Mouse (Mus musculus) 3134 (cell line): ENCODE results near the gene Cdc42se2.

Source experiments
- DNase-seq: peaks from one replicate; pipeline ENCODE4 v3.0.0-alpha.2; 2011; ENCODE audit warnings: low spot score; ENCODE audit not compliant: insufficient read length; ENCODE audit errors: extremely low read depth

Cdc42se2 gene

GRCm38 (mm10) chr11:54757993-54758392 lies 29.5 kb downstream of the Cdc42se2 start:
- DNase-seq = no peak

- DNase-seq = no peak
Measured at GRCm38 (mm10) chr11:54755148-54755664, 32.3 kb downstream of the Cdc42se2 start.

DNA sequence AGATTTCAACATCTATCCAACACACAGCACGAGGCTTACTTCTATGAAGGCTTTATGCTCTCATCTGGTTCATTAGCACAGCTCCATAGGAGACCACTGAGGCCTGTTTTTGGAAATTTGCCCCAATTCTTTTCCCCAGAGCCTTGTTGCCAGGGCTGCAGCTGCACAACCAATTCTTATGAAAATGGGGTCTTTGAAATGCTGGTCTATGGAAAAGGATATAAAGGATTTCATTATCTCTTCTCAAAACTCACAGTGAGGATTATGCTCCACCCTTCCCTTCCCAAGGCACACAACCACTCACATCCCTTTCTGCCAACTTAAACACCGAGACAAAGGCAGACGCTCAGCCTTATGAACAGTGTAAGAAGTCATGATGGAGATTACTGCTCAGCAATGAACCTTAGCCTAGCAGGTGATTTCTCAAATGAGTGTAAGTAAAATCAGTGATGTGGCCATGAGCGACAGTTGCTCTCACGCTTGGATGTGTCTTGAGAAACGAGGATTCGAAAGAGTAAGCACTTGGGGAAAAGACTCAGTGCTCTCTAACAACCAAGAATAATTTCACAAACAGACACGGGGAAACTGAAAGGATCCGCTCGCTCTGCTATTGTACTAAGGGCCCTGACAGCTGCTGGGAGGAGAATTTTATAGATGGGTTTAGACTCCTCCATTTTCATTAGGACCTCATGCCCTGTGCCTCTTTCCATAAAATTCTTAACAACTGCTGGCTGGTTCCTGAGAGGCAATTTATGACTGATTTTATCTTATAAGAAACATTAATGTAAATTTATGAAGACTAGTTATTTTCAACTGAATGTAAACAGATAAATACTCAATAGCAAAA lies 33.0 kb downstream of the Cdc42se2 start:
- no peak for DNase-seq

DNA sequence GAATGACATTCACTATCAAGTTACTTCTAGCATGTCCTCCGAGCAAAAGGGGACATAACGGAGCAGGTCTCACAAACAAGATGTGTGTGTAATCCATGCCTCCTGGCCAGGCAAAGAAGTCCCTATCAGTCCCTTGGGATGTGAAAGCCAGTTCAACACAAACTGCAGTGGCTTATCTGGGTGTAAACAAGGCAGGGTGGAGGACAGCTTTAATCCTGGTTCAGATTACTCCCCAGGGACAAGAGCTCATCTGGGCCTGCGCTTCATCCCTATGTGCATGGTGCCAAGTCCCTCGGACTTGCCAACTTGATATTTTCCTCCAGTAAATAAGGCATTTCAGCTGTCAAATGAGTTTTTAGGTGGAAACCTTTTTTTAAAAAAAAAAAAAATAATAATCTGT lies 36.0 kb downstream of the Cdc42se2 start:
- DNase-seq = no peak

- peak; percentile 14 for DNase-seq
Measured at GRCm38 (mm10) chr11:54748891-54749290, 38.6 kb downstream of the Cdc42se2 start.

DNA sequence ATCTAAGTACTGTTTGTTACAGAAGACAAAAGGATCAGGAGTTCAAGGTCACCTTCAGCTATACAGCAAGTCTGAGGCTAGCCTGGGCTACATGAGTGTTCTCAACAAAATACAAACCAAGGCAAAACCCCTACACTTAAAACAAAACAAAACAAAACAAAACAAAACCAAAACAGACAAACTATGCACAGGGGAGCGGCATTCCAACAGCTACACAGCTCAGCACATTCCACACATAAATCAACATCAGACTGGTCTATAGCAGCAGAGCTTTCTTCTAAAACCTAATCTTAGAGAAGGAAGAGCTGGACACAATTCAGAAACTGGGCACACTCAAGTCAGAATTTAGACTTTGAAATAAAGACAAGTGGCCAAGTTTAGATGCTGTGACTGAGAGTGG lies 43.2 kb downstream of the Cdc42se2 start:
- no peak for DNase-seq

DNA sequence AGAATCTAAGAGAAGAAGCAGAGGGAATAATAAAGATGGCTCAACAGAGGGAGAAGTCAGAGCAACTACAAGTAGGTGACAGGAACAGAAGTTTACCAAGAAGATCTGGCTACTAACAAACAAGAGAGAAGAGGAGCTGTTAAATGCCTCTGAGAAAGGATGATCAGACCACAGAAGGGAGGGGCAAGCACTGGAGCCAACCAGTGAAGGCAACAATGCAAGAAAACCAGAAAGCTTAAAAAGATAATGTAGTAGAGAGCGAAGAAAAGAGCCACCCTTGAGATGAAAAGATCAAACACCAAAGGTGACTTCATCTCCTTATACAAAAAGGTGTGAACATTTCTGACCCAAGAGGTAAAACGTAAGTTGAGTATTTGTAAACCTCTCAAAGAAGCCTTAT lies 46.1 kb downstream of the Cdc42se2 start:
- no peak for DNase-seq

- DNase-seq = no peak
Measured at GRCm38 (mm10) chr11:54739012-54739750, 48.3 kb downstream of the Cdc42se2 start.

- no peak for DNase-seq
Measured at GRCm38 (mm10) chr11:54736903-54737302, 50.6 kb downstream of the Cdc42se2 start.

DNA sequence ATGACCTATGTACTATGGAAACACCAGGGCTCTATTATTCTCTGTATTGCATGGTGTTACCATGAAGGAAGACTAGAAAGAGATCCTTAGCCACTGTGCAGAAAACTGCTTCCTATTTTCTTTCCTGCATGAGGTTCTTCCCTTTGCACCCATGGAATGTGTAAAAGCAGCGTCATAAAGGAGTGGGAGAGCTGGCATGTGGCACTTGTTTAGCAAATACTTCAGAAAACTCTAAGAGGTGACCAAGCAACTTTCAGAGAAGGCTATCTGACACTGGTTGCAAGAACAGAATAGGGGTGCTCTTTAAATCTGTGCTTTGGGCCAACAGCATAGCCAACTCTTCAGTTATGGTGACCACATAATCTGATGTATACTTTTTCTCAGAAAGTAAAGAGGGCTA lies 52.4 kb downstream of the Cdc42se2 start:
- no peak for DNase-seq

GRCm38 (mm10) chr11:54733546-54733945 lies 53.9 kb downstream of the Cdc42se2 start:
- DNase-seq = no peak

DNA sequence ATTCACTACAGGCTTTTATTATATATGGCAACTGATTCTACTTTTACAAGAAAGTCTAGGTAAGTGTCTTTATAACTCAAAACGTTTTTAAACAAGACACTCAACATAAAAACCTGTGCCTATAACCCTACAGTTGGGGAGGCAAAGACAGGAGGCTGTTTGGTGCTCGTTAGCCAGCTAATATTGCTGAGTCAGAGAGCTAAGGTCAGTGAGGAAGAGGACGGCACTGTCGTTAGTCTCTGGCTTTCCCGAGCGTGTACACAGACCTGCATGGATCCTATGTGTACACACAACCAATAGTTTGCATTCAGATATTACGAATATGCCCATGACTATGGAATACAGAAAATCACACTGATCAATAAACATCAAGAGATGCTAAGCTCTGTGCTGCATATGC lies 56.1 kb downstream of the Cdc42se2 start:
- no peak for DNase-seq

DNA sequence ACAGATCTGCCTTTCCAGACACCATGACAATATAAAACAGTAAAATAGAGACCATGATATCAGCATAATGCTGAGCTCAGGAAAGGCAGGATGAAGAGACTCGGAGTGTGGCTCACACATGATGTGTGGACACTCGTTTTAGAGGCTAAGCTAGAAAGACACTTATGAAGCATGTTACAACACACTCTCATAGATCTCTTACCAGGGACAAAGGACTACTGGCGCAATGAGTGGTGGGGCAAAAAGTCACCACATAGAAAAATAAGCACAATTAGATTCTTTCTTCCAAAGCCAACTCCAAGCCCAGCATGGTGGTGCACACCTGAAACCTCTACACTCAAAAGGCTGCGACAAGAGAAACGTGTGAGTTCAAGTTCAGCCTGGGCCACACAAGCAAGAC lies 56.5 kb downstream of the Cdc42se2 start:
- no peak for DNase-seq

DNA sequence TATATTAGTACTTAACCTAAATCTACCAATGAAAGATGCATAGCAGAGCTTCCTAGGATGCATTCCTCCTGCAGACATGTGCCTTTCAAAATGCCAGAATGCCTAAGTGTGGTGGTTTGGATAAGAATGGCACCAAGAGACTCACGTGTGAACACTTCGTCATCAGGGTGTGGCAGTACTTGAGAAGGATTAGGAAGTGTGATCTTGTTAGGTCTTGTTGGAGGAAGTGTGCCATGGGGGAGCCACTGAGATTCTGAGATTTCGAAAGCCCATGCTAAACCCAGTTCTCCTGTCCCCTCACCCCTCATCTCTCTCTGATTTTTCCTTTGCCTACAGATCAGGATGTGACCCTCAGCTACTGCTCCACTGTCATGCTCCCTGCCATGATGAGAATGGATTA lies 58.2 kb downstream of the Cdc42se2 start:
- no peak for DNase-seq

DNA sequence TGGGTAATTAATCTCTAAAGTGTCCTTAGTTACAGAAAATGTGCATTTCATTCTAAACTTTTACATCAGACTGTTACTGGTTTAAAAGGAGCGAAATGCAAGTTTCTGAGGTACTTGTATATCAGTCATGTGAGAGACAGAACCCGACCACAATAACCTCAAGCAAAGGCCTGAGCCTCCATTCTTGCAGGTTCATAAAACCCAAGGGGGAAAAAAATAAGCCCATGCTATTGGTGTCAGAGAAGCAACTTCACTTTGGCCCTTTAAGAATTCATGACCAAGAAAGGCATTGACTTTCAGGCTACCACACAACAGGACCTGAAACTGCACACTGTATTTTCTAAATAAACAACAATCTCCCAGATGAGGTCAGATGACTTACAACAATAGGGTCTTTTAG lies 59.1 kb downstream of the Cdc42se2 start:
- DNase-seq = no peak

DNA sequence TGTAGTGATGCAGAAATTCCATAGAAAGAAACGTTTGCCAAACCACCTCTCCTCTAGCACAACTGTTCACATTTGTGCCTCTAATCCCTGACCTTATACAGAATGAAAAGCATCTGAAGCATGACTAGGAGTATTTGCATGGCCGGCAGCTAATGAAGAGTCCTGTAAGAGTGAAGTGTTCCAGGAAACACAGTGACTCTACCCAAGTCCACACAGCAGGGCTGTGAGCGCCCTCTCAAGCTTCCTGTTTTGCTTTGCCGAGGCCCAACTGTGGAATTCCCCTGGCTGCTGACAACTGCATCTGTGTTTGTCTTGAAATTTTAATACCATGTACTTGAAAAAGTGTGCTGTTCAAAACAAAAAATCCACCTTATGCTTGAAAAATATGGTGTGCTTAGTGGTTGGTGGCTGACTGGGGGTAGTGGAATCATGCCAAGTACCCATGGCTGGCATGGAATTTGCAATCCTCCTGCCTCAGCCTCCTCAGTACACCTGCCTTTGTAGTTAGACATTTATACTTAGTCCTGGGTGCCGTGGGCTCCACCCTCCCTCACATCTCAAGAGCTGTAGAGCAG lies 60.1 kb downstream of the Cdc42se2 start:
- no peak for DNase-seq

DNA sequence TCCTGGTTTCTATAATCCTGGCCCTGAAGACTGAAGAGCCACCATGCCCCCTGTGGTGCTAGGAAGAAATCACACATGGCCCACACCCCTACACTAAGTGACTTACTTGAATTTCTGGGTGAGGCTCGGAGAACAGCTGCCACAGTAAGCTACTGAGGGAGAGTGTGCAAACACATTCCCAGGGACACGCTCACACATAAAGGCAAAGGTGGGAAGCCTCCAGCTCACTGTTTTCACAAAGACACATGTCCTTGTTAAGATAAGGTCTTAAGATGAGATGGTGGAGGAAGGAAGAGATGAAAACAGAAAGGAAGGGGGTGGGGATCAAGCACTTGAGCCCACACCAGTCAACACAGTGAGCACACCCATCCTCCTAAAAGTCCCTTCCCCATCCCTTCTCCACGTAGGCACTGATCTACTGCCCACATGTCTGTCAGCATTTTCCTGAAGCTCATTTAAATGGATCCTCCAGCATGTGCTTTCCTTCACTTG lies 60.9 kb downstream of the Cdc42se2 start:
- no peak for DNase-seq

DNA sequence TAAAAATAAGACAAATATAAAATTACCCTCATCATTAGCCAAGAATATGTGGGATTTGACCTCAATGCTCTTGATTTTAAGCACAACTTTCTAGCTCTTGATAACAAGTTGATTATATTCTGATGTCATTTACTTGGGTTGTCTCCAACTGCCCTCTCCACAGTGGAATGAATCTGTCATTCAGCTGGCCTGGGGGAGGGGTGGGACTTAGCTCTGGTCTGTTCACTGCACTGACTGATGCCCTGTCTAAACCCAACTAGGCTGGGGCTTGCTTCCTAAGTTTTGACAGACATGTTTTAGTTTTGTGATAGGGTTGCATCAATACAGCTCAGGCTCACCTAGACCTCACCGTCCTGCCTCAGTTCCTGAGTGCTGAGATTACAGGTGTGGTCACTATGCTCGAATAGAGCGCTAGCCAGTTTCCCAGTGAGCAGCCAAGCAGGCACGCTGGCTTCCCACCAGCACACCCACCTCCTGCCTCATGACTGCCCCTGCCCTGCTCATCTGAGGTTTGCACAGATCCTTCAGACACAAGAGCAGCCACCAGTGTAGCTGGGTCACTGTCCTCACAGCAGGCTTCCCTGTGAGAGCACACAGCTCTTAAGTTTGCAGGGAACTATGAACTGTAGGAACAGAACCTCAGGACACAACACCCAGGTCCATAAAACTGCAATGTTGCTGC lies 63.0 kb downstream of the Cdc42se2 start:
- no peak for DNase-seq

DNA sequence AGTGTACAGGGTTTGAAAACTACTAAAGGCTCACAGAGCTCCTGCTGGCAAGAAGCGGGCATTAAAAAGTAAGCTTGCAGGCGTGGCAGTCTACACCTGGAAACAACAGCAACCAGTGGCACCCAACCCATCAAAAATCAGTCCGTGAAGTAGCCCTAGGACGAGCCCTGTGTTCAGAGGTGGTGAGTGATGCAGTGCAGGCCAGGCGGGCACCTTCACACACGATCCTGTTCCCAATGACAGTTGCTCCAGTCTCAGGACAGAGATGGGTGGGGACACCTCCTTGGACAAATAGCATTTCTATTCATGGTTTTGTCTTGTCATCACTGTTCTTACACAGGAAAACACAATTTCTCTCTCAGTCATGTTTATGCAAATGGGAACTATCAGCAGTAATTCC lies 65.4 kb downstream of the Cdc42se2 start:
- DNase-seq = no peak

DNA sequence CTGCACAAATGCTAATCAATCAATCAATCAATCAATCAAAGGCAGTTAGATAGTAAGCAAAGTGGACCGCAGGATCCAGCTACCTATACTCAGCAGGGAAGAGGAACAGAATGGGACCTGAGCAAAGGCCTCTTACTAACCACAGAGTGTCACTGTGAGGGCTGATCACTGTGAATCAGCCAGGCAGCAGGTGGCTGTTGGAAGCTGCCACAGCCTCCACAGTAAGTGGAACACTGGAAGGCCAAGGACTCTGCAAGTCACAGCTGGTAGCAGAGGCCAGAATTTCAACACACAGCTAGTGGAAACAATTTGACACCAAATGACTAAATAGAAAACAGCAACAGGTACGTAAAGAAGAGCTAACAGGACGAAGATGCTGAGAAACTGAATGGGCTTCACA lies 68.9 kb downstream of the Cdc42se2 start:
- no peak for DNase-seq

- DNase-seq = no peak
Measured at GRCm38 (mm10) chr11:54717893-54718292, 69.6 kb downstream of the Cdc42se2 start.
